ENCODE assay signal across 8 mouse cellular contexts in genomic region chr4:130252441-130253157, GRCm38 (mm10). TPM values are rescaled to one million over a fixed set of nuclear protein-coding genes. Genes with fewer than 3 reads are reported as not detected.
DNase-seq lines count a peak whose midpoint lies in the region; ATAC-seq and TF ChIP-seq lines count a peak whose summit lies in the region.

No protein-coding gene starts in this region.

- H3K4me3 ChIP-seq in hindbrain, postnatal 0 days (ENCODE audit: low read length), result no peak overlapping the region
- no peak overlapping the region for H3K4me3 ChIP-seq in hindbrain, embryonic 11.5 days (ENCODE audit: low read depth, low read length)
- H3K4me3 ChIP-seq in erythroblast, embryonic 14.5 days (replicated peaks), result peak overlapping the region; percentile 66
- peak overlapping the region; percentile 10 for H3K4me3 ChIP-seq in megakaryocyte, embryonic 14.5 days (replicated peaks)
- no peak overlapping the region for H3K4me3 ChIP-seq in hindbrain, embryonic 14.5 days (replicated peaks; ENCODE audit: low read length)

- H3K9ac ChIP-seq in hindbrain, postnatal 0 days (replicated peaks; ENCODE audit: low read length), result no peak overlapping the region
- H3K9ac ChIP-seq in hindbrain, embryonic 11.5 days (ENCODE audit: low read depth, low read length), result no peak overlapping the region
- no peak overlapping the region for H3K9ac ChIP-seq in hindbrain, embryonic 14.5 days

- H3K4me2 ChIP-seq in hindbrain, postnatal 0 days (ENCODE audit: low read depth, low read length), result no peak overlapping the region
- H3K4me2 ChIP-seq in hindbrain, embryonic 11.5 days (replicated peaks; ENCODE audit: low read depth, low read length), result no peak overlapping the region
- H3K4me2 ChIP-seq in hindbrain, embryonic 14.5 days (replicated peaks), result no peak overlapping the region

- no peak overlapping the region for H3K27ac ChIP-seq in hindbrain, postnatal 0 days
- H3K27ac ChIP-seq in hindbrain, embryonic 11.5 days (ENCODE audit: low read depth, low read length), result no peak overlapping the region
- H3K27ac ChIP-seq in hindbrain, embryonic 14.5 days, result no peak overlapping the region

- ATAC-seq in hindbrain, postnatal 0 days, result 0 out of 2 replicates have a peak, but pooled peaks have one; percentile 39
- no peak for ATAC-seq in hindbrain, embryonic 11.5 days (ENCODE audit: low FRiP score)
- no peak for ATAC-seq in hindbrain, embryonic 14.5 days (ENCODE audit: low FRiP score)

- H3K36me3 ChIP-seq in hindbrain, postnatal 0 days (ENCODE audit: insufficient read depth, low read length), result peaks cover 10% of the 10 kb centered on the region; the same call in 1 of the 2 replicates
- H3K36me3 ChIP-seq in hindbrain, embryonic 11.5 days (ENCODE audit: control insufficient read depth, insufficient read depth, low read length), result 0 out of 2 replicates have a peak, but pooled peaks cover 4% of the 10 kb centered on the region
- H3K36me3 ChIP-seq in erythroblast, embryonic 14.5 days (ENCODE audit: control insufficient read depth), result peaks cover 7% of the 10 kb centered on the region; the same call in 1 of the 2 replicates
- H3K36me3 ChIP-seq in megakaryocyte, embryonic 14.5 days (replicated peaks; ENCODE audit: low read length), result no peaks in the 10 kb centered on the region
- H3K36me3 ChIP-seq in hindbrain, embryonic 14.5 days (replicated peaks; ENCODE audit: control insufficient read depth, insufficient read depth), result peaks cover 63% of the 10 kb centered on the region

- no peaks in the 10 kb centered on the region for H3K27me3 ChIP-seq in hindbrain, postnatal 0 days (ENCODE audit: insufficient read depth, low read length)
- no peaks in the 10 kb centered on the region for H3K27me3 ChIP-seq in hindbrain, embryonic 11.5 days (ENCODE audit: control insufficient read depth, insufficient read depth, low read length)
- peaks cover 13% of the 10 kb centered on the region for H3K27me3 ChIP-seq in erythroblast, embryonic 14.5 days (ENCODE audit: control insufficient read depth)
- H3K27me3 ChIP-seq in megakaryocyte, embryonic 14.5 days (replicated peaks), result peaks cover 48% of the 10 kb centered on the region
- H3K27me3 ChIP-seq in hindbrain, embryonic 14.5 days (ENCODE audit: control insufficient read depth, insufficient read depth, low read length), result no peaks in the 10 kb centered on the region

- no peaks in the 10 kb centered on the region for H3K4me1 ChIP-seq in hindbrain, postnatal 0 days (ENCODE audit: insufficient read depth, low read length)
- no peaks in the 10 kb centered on the region for H3K4me1 ChIP-seq in hindbrain, embryonic 11.5 days (replicated peaks; ENCODE audit: control insufficient read depth, insufficient read depth, low read length)
- H3K4me1 ChIP-seq in erythroblast, embryonic 14.5 days (ENCODE audit: control insufficient read depth), result peaks cover 61% of the 10 kb centered on the region
- H3K4me1 ChIP-seq in megakaryocyte, embryonic 14.5 days, result peaks cover 24% of the 10 kb centered on the region
- H3K4me1 ChIP-seq in hindbrain, embryonic 14.5 days (replicated peaks; ENCODE audit: control insufficient read depth, insufficient read depth, low read length), result no peaks in the 10 kb centered on the region

- TF ChIP-seq CTCF in hindbrain, postnatal 0 days (IDR thresholded peaks at IDR 0.05; ENCODE audit: low read depth), result no peak

- 70% methylated on average over 8 of the region's 8 CpGs for WGBS in hindbrain, postnatal 0 days
- WGBS in hindbrain, embryonic 11.5 days, result 63% methylated on average over 8 of the region's 8 CpGs
- 67% methylated on average over 8 of the region's 8 CpGs for WGBS in hindbrain, embryonic 14.5 days

- no peak for DNase-seq in hindbrain, postnatal 0 days (ENCODE audit: low spot score)
- DNase-seq in hindbrain, embryonic 11.5 days (ENCODE audit: low spot score), result no peak
- peak; percentile 21 for DNase-seq in NIH3T3 (ENCODE audit: low read depth)
- DNase-seq in gastrocnemius, postnatal 10 days, result no peak
- DNase-seq in layer of hippocampus, postnatal 10 days (ENCODE audit: low spot score in 2 of 2), result no peak
- no peak for DNase-seq in hindbrain, embryonic 14.5 days (ENCODE audit: low spot score)

- no peaks in the 10 kb centered on the region for H3K9me3 ChIP-seq in hindbrain, postnatal 0 days (ENCODE audit: low read length)
- no peaks in the 10 kb centered on the region for H3K9me3 ChIP-seq in hindbrain, embryonic 11.5 days (ENCODE audit: control insufficient read depth, low read length)
- H3K9me3 ChIP-seq in erythroblast, embryonic 14.5 days (ENCODE audit: control insufficient read depth, low read length), result no peaks in the 10 kb centered on the region
- H3K9me3 ChIP-seq in megakaryocyte, embryonic 14.5 days, result no peaks in the 10 kb centered on the region
- H3K9me3 ChIP-seq in hindbrain, embryonic 14.5 days (ENCODE audit: control insufficient read depth, low read length), result no peaks in the 10 kb centered on the region

RNA-seq across cellular contexts. Expression of gene Serinc2, which starts 26.4 kb away (rescaled TPM):
- total RNA-seq in hindbrain, postnatal 0 days (2014; rRNA removed), result 17.1 and 18.7 TPM in 2 replicates
- 17.8 and 19.2 TPM in 2 replicates for polyA plus RNA-seq in hindbrain, postnatal 0 days (2015; fragmentation: Nextera tagmentation; extraction: Ambion mirVana)
- 57.9 and 58.8 TPM in 2 replicates for polyA plus RNA-seq in hindbrain, embryonic 11.5 days (2014; fragmentation: Nextera tagmentation; extraction: Ambion mirVana)
- polyA plus RNA-seq in erythroblast, embryonic 14.5 days (2012), result not detected in 2 replicates
- polyA plus RNA-seq in megakaryocyte, embryonic 14.5 days (2012; ENCODE audit: insufficient read depth, low replicate concordance), result 0.39 TPM in 1 of 2 replicates, not detected in the other
- total RNA-seq in gastrocnemius, postnatal 10 days (2021), result 10 to 100 TPM; 47.8 to 51.5 TPM
- total RNA-seq in layer of hippocampus, postnatal 10 days (2021), result 1 to 10 TPM; 6.3 to 6.4 TPM
- polyA plus RNA-seq in hindbrain, embryonic 14.5 days (2014; fragmentation: Nextera tagmentation; extraction: Ambion mirVana), result 32.3 and 35.5 TPM in 2 replicates

RNA-seq across cellular contexts. Expression of gene Gm853, which starts 30.4 kb away (rescaled TPM):
- total RNA-seq in hindbrain, postnatal 0 days (2014; rRNA removed), result 0.68 and 2.0 TPM in 2 replicates
- 1.3 and 1.8 TPM in 2 replicates for polyA plus RNA-seq in hindbrain, postnatal 0 days (2015; fragmentation: Nextera tagmentation; extraction: Ambion mirVana)
- polyA plus RNA-seq in hindbrain, embryonic 11.5 days (2014; fragmentation: Nextera tagmentation; extraction: Ambion mirVana), result 0.45 and 1.2 TPM in 2 replicates
- polyA plus RNA-seq in erythroblast, embryonic 14.5 days (2012), result not detected in 2 replicates
- 0.11 TPM in 1 of 2 replicates, not detected in the other for polyA plus RNA-seq in megakaryocyte, embryonic 14.5 days (2012; ENCODE audit: insufficient read depth, low replicate concordance)
- total RNA-seq in gastrocnemius, postnatal 10 days (2021), result not detected
- total RNA-seq in layer of hippocampus, postnatal 10 days (2021), result not detected
- polyA plus RNA-seq in hindbrain, embryonic 14.5 days (2014; fragmentation: Nextera tagmentation; extraction: Ambion mirVana), result 0.86 and 2.4 TPM in 2 replicates

RNA-seq across cellular contexts. Expression of gene Fabp3, which starts 55.8 kb away (rescaled TPM):
- 122 and 131 TPM in 2 replicates for total RNA-seq in hindbrain, postnatal 0 days (2014; rRNA removed)
- 392 and 410 TPM in 2 replicates for polyA plus RNA-seq in hindbrain, postnatal 0 days (2015; fragmentation: Nextera tagmentation; extraction: Ambion mirVana)
- 27.7 and 29.4 TPM in 2 replicates for polyA plus RNA-seq in hindbrain, embryonic 11.5 days (2014; fragmentation: Nextera tagmentation; extraction: Ambion mirVana)
- not detected in 2 replicates for polyA plus RNA-seq in erythroblast, embryonic 14.5 days (2012)
- 0.88 TPM in 1 of 2 replicates, not detected in the other for polyA plus RNA-seq in megakaryocyte, embryonic 14.5 days (2012; ENCODE audit: insufficient read depth, low replicate concordance)
- total RNA-seq in gastrocnemius, postnatal 10 days (2021), result 100 to 1,000 TPM; 465 to 601 TPM
- total RNA-seq in layer of hippocampus, postnatal 10 days (2021), result 100 to 1,000 TPM; 142 to 168 TPM
- polyA plus RNA-seq in hindbrain, embryonic 14.5 days (2014; fragmentation: Nextera tagmentation; extraction: Ambion mirVana), result 272 and 285 TPM in 2 replicates

RNA-seq across cellular contexts. Expression of gene Gm10570, which starts 55.9 kb away (rescaled TPM):
- 4.5 and 6.8 TPM in 2 replicates for total RNA-seq in hindbrain, postnatal 0 days (2014; rRNA removed)
- polyA plus RNA-seq in hindbrain, postnatal 0 days (2015; fragmentation: Nextera tagmentation; extraction: Ambion mirVana), result 1.3 and 1.7 TPM in 2 replicates
- polyA plus RNA-seq in hindbrain, embryonic 11.5 days (2014; fragmentation: Nextera tagmentation; extraction: Ambion mirVana), result not detected in 2 replicates
- not detected in 2 replicates for polyA plus RNA-seq in erythroblast, embryonic 14.5 days (2012)
- polyA plus RNA-seq in megakaryocyte, embryonic 14.5 days (2012; ENCODE audit: insufficient read depth, low replicate concordance), result 1.5 TPM in 1 of 2 replicates, not detected in the other
- total RNA-seq in gastrocnemius, postnatal 10 days (2021), result not detected
- total RNA-seq in layer of hippocampus, postnatal 10 days (2021), result not detected
- 0.46 TPM in 1 of 2 replicates, not detected in the other for polyA plus RNA-seq in hindbrain, embryonic 14.5 days (2014; fragmentation: Nextera tagmentation; extraction: Ambion mirVana)

Comparison
In these comparisons a context has a peak if more than half of its experiments do, and no peak if none do; other contexts are left out.
1. H3K4me3 ChIP-seq: peak in erythroblast, embryonic 14.5 days (single experiment) and megakaryocyte, embryonic 14.5 days (single experiment); none in hindbrain, postnatal 0 days (single experiment), hindbrain, embryonic 11.5 days (single experiment) and hindbrain, embryonic 14.5 days (single experiment).
2. RNA of gene Serinc2, which starts 26.4 kb away (polyA plus RNA-seq): 57.9 to 58.8 TPM in hindbrain, embryonic 11.5 days, 32.3 to 35.5 TPM in hindbrain, embryonic 14.5 days and 17.8 to 19.2 TPM in hindbrain, postnatal 0 days; 0.39 TPM in megakaryocyte, embryonic 14.5 days and not detected in erythroblast, embryonic 14.5 days; every median in the first group is over 10 times any median in the second.
3. RNA of gene Fabp3, which starts 55.8 kb away (polyA plus RNA-seq): 392 to 410 TPM in hindbrain, postnatal 0 days, 272 to 285 TPM in hindbrain, embryonic 14.5 days and 27.7 to 29.4 TPM in hindbrain, embryonic 11.5 days; 0.88 TPM in megakaryocyte, embryonic 14.5 days and not detected in erythroblast, embryonic 14.5 days; every median in the first group is over 10 times any median in the second.